Mouse (Mus musculus) CH12.LX (cell line): ENCODE data around the gene Prkcq. TPM values are rescaled to one million over a fixed set of nuclear protein-coding genes. Genes with fewer than 3 reads are reported as not detected.

Source experiments
- DNase-seq: peaks from one replicate; pipeline ENCODE4 v3.0.0-alpha.2; 2013; ENCODE audit errors: extremely low read depth
- H3K27ac ChIP-seq: 2 replicates; pipeline ENCODE4 v1.5.1; 2012; ENCODE audit warnings: low read depth, mild to moderate bottlenecking, control low read depth, moderate library complexity; ENCODE audit not compliant: insufficient read depth
- H3K27me3 ChIP-seq: replicated peaks from 2 replicates; pipeline ENCODE3; 2012; ENCODE audit warnings: inconsistent platforms
- H3K36me3 ChIP-seq, 2 experiments: replicated peaks in 1 of 2; 2 replicates each; pipeline versions ENCODE3 to v1.6.1; 2012; ENCODE audit warnings: inconsistent platforms in 1 of 2, low read length in 1 of 2, mild to moderate bottlenecking in 1 of 2, mixed read lengths in 1 of 2, moderate library complexity in 1 of 2; ENCODE audit not compliant: control insufficient read depth in 1 of 2, insufficient read depth in 1 of 2
- H3K4me1 ChIP-seq, 2 experiments: 2 replicates each; pipeline ENCODE4 v1.6.1; 2012; ENCODE audit warnings: inconsistent platforms in 1 of 2, moderate library complexity in 1 of 2; ENCODE audit not compliant: insufficient read depth in 2 of 2, control insufficient read depth in 1 of 2
- H3K4me2 ChIP-seq: 2 replicates; pipeline ENCODE4 v1.6.1; 2012; ENCODE audit warnings: low read depth, mild to moderate bottlenecking, control low read depth; ENCODE audit not compliant: poor library complexity, insufficient read depth, severe bottlenecking
- H3K4me3 ChIP-seq, 3 experiments: fragments of 150-350 bp in 1 of 3; sonication (generic) in 1 of 3; replicated peaks in 1 of 3; 2 replicates each; pipeline versions ENCODE3 to v1.5.1; 2011 to 2012; ENCODE audit warnings: low read depth in 2 of 3, low read length in 2 of 3, mild to moderate bottlenecking in 2 of 3, moderate library complexity in 2 of 3, control low read depth in 1 of 3, improper control_type of control experiment in 1 of 3, inconsistent platforms in 1 of 3, mixed read lengths in 1 of 3; ENCODE audit not compliant: poor library complexity in 1 of 3
- H3K79me2 ChIP-seq: replicated peaks from 2 replicates; pipeline ENCODE4 v1.6.1; 2012; ENCODE audit warnings: mild to moderate bottlenecking, moderate library complexity; ENCODE audit not compliant: control insufficient read depth, poor library complexity, insufficient read depth, severe bottlenecking; ENCODE audit errors: extremely low read depth
- H3K9ac ChIP-seq: 2 replicates; pipeline ENCODE4 v1.6.1; 2012; ENCODE audit warnings: low read depth, mild to moderate bottlenecking, control low read depth, moderate library complexity; ENCODE audit not compliant: insufficient read depth
- H3K9me3 ChIP-seq: replicated peaks from 2 replicates; pipeline ENCODE3; 2012; ENCODE audit warnings: low read length, inconsistent platforms, mixed read lengths
- BHLHE40 ChIP-seq: IDR thresholded peaks from 2 replicates; pipeline ENCODE4 v1.6.1; 2011; ENCODE audit warnings: mild to moderate bottlenecking, low read depth, low read length, improper control_type of control experiment
- CTCF ChIP-seq, 2 experiments: IDR thresholded peaks in 1 of 2; conservative IDR thresholded peaks in 1 of 2; 2 replicates each; pipeline ENCODE4 v1.5.1; 2011 to 2012; ENCODE audit warnings: low read depth in 2 of 2, low read length in 2 of 2, improper control_type of control experiment in 1 of 2, inconsistent platforms in 1 of 2, mild to moderate bottlenecking in 1 of 2, moderate library complexity in 1 of 2
- E2F4 ChIP-seq: IDR thresholded peaks from 2 replicates; pipeline ENCODE4 v1.6.1; 2011; ENCODE audit warnings: low read depth, low read length, improper control_type of control experiment; ENCODE audit not compliant: insufficient replicate concordance
- ELF1 ChIP-seq: IDR thresholded peaks from 2 replicates; pipeline ENCODE4 v1.6.1; 2014; ENCODE audit warnings: low read depth, mild to moderate bottlenecking, inconsistent platforms, low read length, improper control_type of control experiment
- EP300 ChIP-seq: IDR thresholded peaks from 2 replicates; pipeline ENCODE4 v1.6.1; 2011; ENCODE audit warnings: low read length, improper control_type of control experiment
- ETS1 ChIP-seq: conservative IDR thresholded peaks from 2 replicates; pipeline ENCODE4 v1.6.1; 2012; ENCODE audit warnings: low read depth, mild to moderate bottlenecking, inconsistent platforms, low read length, improper control_type of control experiment, moderate library complexity
- GABPA ChIP-seq: IDR thresholded peaks from 2 replicates; pipeline ENCODE4 v1.6.1; 2012; ENCODE audit warnings: low read depth, low read length, improper control_type of control experiment, inconsistent platforms; ENCODE audit not compliant: insufficient replicate concordance
- HCFC1 ChIP-seq: IDR thresholded peaks from 2 replicates; pipeline ENCODE4 v1.6.1; 2012; ENCODE audit warnings: low read depth, mild to moderate bottlenecking, inconsistent platforms, low read length, improper control_type of control experiment
- JUN ChIP-seq: IDR thresholded peaks from 2 replicates; pipeline ENCODE4 v1.6.1; 2011; ENCODE audit warnings: low read depth, mild to moderate bottlenecking, low read length, improper control_type of control experiment, moderate library complexity; ENCODE audit not compliant: insufficient read depth
- MAFK ChIP-seq: IDR thresholded peaks from 2 replicates; pipeline ENCODE4 v1.6.1; 2011; ENCODE audit warnings: low read length, improper control_type of control experiment; ENCODE audit not compliant: insufficient replicate concordance
- MAX ChIP-seq: IDR thresholded peaks from 2 replicates; pipeline ENCODE4 v1.6.1; 2011; ENCODE audit warnings: low read length, improper control_type of control experiment
- MEF2A ChIP-seq: IDR thresholded peaks from 2 replicates; pipeline ENCODE4 v1.6.1; 2014; ENCODE audit warnings: low read depth, mild to moderate bottlenecking, inconsistent platforms, low read length, improper control_type of control experiment, borderline replicate concordance
- MYC ChIP-seq: IDR thresholded peaks from 2 replicates; pipeline ENCODE4 v1.6.1; 2011; ENCODE audit warnings: low read depth, mild to moderate bottlenecking, improper control_type of control experiment, low read length
- NELFE ChIP-seq: IDR thresholded peaks from 2 replicates; pipeline ENCODE4 v1.6.1; 2011; ENCODE audit warnings: low read depth, low read length, improper control_type of control experiment
- SMC3 ChIP-seq: IDR thresholded peaks from 2 replicates; pipeline ENCODE4 v1.6.1; 2011; ENCODE audit warnings: low read depth, low read length, improper control_type of control experiment
- TBP ChIP-seq: conservative IDR thresholded peaks from 2 replicates; pipeline ENCODE4 v1.6.1; 2011; ENCODE audit warnings: low read depth, low read length, improper control_type of control experiment
- UBTF ChIP-seq: IDR thresholded peaks from 2 replicates; pipeline ENCODE4 v1.6.1; 2012; ENCODE audit warnings: low read depth, mild to moderate bottlenecking, inconsistent platforms, low read length, improper control_type of control experiment, moderate library complexity
- ZC3H11A ChIP-seq: IDR thresholded peaks from 2 replicates; pipeline ENCODE4 v1.6.1; 2012; ENCODE audit warnings: low read depth, mild to moderate bottlenecking, inconsistent platforms, low read length, improper control_type of control experiment
- ZMIZ1 ChIP-seq: IDR thresholded peaks from 2 replicates; pipeline ENCODE4 v1.6.1; 2012; ENCODE audit warnings: low read depth, mild to moderate bottlenecking, inconsistent platforms, low read length, improper control_type of control experiment
- ZNF384 ChIP-seq: IDR thresholded peaks from 2 replicates; pipeline ENCODE4 v1.6.1; 2012; ENCODE audit warnings: low read depth, low read length, improper control_type of control experiment, inconsistent platforms
- dilution Hi-C: fragments of 300-500 bp; cut with MboI; formaldehyde crosslinking; loops from 2 replicates; pipeline ENCODE4 v1.14.3; 2020; ENCODE audit warnings: low sequenced_read_pairs; ENCODE audit not compliant: extremely low pct_unique_long_range_greater_than_20kb, extremely low pct_ligation_motif_present
- in situ Hi-C: fragments of 300-500 bp; cut with MboI; formaldehyde crosslinking; loops from 3 replicates; pipeline ENCODE4 v1.14.3; 2019; ENCODE audit warnings: low sequenced_read_pairs, low pct_ligation_motif_present, low pct_unique_long_range_greater_than_20kb, mixed read lengths
- polyA plus RNA-seq: library from polyadenylated mRNA; unstranded; fragments of >175 nt; gene quantifications from 2 replicates; pipeline ENCODE4 v1.2.1, GENCODE M21; 2012; ENCODE audit warnings: low read depth; ENCODE audit not compliant: insufficient read length
- total RNA-seq, 2 experiments: library from RNA; depleted of rRNA; stranded (reverse); fragments of 300-350 nt in 1 of 2; fragments of >200 nt in 1 of 2; gene quantifications; 2 replicates each; pipeline ENCODE4 v1.2.3; 2012 to 2014

The Prkcq gene
- total and polyA plus RNA-seq, 3 experiments: not detected

- TF ChIP-seq EP300 (peak; percentile 41), JUN (no peak), CTCF (conservative IDR thresholded peaks at IDR 0.05 in 1 of 2, IDR thresholded peaks at IDR 0.05 in 1 of 2; ENCODE audit: low read depth in 2 of 2, low read length in 2 of 2) (no peak), BHLHE40 (peak; percentile 70), ELF1 (no peak), GABPA (no peak), UBTF (no peak), ZC3H11A (no peak)
These were observed 20.6 kb downstream of the Prkcq start (continued) for GRCm38 (mm10) chr2:11192281-11193098.

- DNase-seq: no peak
- Histone ChIP-seq H3K9me3 (no peaks in the 10 kb centered on the region), H3K4me1 (peaks cover 0 to 44% of the 10 kb centered on the region in 2 experiments; a peak in 2 of 4 replicates), H3K4me2 (peak overlapping the region; percentile 98; the same call in 1 of the 2 replicates), H3K36me3 (no peaks in the 10 kb centered on the region), H3K27ac (no peak overlapping the region), H3K4me3 (peak overlapping the region in 1 of 3 experiments; percentile 36), H3K79me2 (no peaks in the 10 kb centered on the region), H3K9ac (peak overlapping the region; percentile 74; the same call in 1 of the 2 replicates), H3K27me3 (no peaks in the 10 kb centered on the region)
- in situ Hi-C loops: no loop called here
- TF ChIP-seq MAX (no peak), HCFC1 (no peak), MEF2A (no peak), SMC3 (no peak), TBP (no peak), MAFK (no peak), E2F4 (no peak), ETS1 (no peak), NELFE (no peak), MYC (no peak), ZC3H11A (no peak), EP300 (no peak), ZNF384 (no peak), ZMIZ1 (no peak), CTCF (conservative IDR thresholded peaks at IDR 0.05 in 1 of 2, IDR thresholded peaks at IDR 0.05 in 1 of 2; ENCODE audit: low read depth in 2 of 2, low read length in 2 of 2) (no peak)
- dilution Hi-C loops: no loop called here
These were observed 21.3 kb downstream of the Prkcq start for GRCm38 (mm10) chr2:11193099-11193618.
